Mouse (Mus musculus) heart, adult 2 months (tissue): ENCODE measurements around the gene Pik3r2. TPM values are rescaled to one million over a fixed set of nuclear protein-coding genes. Genes with fewer than 3 reads are reported as not detected.
A peak's percentile ranks its signal among the peaks of the same experiment; 100 is the strongest.

ENCODE experiments used
- DNase-seq, 2 experiments: peaks; one replicate each; pipeline ENCODE4 v3.0.0; 2021
- H3K27ac ChIP-seq: fragments of 200-600 bp; 2 replicates; pipeline ENCODE4 v1.8.1; 2022
- H3K27me3 ChIP-seq: fragments of 200-500 bp; 2 replicates; pipeline ENCODE4 v1.6.1; 2012; ENCODE audit warnings: mild to moderate bottlenecking, low read length, inconsistent platforms, mixed read lengths; ENCODE audit not compliant: control insufficient read depth, insufficient read depth
- H3K36me3 ChIP-seq: fragments of 200-500 bp; 2 replicates; pipeline ENCODE4 v1.6.1; 2012; ENCODE audit warnings: low read length, inconsistent platforms; ENCODE audit not compliant: control insufficient read depth, insufficient read depth
- H3K4me1 ChIP-seq: fragments of 200-500 bp; 2 replicates; pipeline ENCODE4 v1.6.1; 2011; ENCODE audit warnings: low read length; ENCODE audit not compliant: control insufficient read depth, insufficient read depth
- H3K4me3 ChIP-seq: fragments of 200-600 bp; 2 replicates; pipeline ENCODE4 v1.8.1; 2022
- H3K79me2 ChIP-seq: fragments of 200-500 bp; replicated peaks from 2 replicates; pipeline ENCODE4 v1.6.1; 2012; ENCODE audit warnings: mild to moderate bottlenecking, inconsistent platforms, low read length, moderate library complexity, mixed read lengths; ENCODE audit not compliant: control insufficient read depth, insufficient read depth
- H3K9ac ChIP-seq: fragments of 200-500 bp; 2 replicates; pipeline ENCODE4 v1.6.1; 2012; ENCODE audit warnings: low read depth, mild to moderate bottlenecking, control low read depth, inconsistent platforms, low read length, mixed read lengths
- CTCF ChIP-seq: fragments of 200-600 bp; IDR thresholded peaks from 2 replicates; pipeline ENCODE4 v1.8.1; 2022; ENCODE audit warnings: antibody characterized with exemption, mild to moderate bottlenecking, moderate library complexity
- EP300 ChIP-seq: fragments of 200-500 bp; IDR thresholded peaks from 2 replicates; pipeline ENCODE4 v1.6.1; 2011; ENCODE audit warnings: low read depth, low read length, control low read depth; ENCODE audit not compliant: insufficient read depth
- POLR2A ChIP-seq: fragments of 200-500 bp; IDR thresholded peaks from 2 replicates; pipeline ENCODE4 v1.6.1; 2011; ENCODE audit warnings: mild to moderate bottlenecking, low read depth, low read length, control low read depth; ENCODE audit not compliant: insufficient read depth
- WGBS: fragments of 180-500 bp; shearing (Covaris S2); methylation state at CpG from one replicate; pipeline ENCODE4 v1.1.7; 2018; 5-methylcytosine and 5-hydroxymethylcytosine counted together
- intact Hi-C: fragments of 180-260 bp; cut with DNase I; formaldehyde crosslinking; loops from one replicate; pipeline ENCODE4 v1.15.1; 2025
- polyA plus RNA-seq: library from polyadenylated mRNA; depleted of rRNA; stranded (reverse); fragments of >200 nt; gene quantifications from 2 replicates; pipeline ENCODE4 v1.2.3, GENCODE M21; 2012
- total RNA-seq, 2 experiments: library from RNA; stranded (reverse); gene quantifications; 2 replicates each; pipeline ENCODE4 v1.2.3; 2021

Gene Pik3r2
- total and polyA plus RNA-seq, 3 experiments, result 22.0 to 45.5 (median 22.4) TPM

DNA sequence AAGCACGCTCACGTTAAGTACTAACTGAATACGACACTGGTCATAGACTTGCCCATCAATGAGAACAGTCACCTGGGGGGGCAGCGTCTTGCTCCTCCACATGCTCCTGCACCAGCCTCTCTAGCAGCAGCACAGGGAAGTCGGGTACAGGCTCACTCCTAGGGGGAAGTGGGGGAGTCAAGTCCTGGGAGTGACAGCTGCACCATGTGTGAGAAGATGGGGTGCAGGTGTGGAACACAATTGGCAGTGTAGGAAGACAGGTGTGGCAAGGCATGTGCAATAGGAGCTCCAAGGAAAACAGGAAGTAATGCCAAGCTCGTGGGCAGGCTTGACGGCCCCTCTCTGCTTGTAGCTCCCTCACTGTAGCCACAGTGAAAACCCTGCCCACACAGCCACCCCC, 5.3 kb downstream of the Pik3r2 start:
- TF ChIP-seq CTCF (no peak), EP300 (no peak), POLR2A (no peak)
- Histone ChIP-seq H3K9ac (no peak overlapping the region), H3K4me1 (peaks cover 11% of the 10 kb centered on the region), H3K36me3 (no peaks in the 10 kb centered on the region), H3K27ac (no peak overlapping the region), H3K4me3 (no peak overlapping the region), H3K79me2 (no peaks in the 10 kb centered on the region; the same call in none of the 2 replicates), H3K27me3 (no peaks in the 10 kb centered on the region)
- intact Hi-C loops, result loop anchor here (10.0 kb wide), 1 partner anchor 246 kb away; the partner anchor contains the start of genes Fkbp8 and Kxd1
- 86% methylated on average over 7 of the region's 7 CpGs for WGBS
- no peak for DNase-seq

DNA sequence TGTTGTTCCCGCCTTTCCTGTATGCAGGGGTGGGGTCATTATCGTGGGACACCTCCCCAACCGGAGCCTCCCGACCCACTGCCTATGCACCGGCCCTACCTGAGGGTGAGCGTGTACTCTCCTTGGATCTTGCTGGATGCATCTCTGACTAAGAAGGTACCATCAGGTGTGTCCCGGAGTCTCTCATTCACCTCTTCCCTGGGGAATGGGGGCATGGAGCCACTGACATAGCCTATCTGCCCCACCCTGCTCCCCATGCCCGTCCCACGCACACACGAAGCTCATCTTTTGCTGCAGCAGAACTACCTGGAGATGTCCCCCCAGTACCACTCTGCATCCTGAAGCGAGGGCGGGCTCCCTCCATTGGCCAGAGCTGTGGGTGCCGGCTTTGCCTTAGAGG, 5.8 kb downstream of the Pik3r2 start:
- WGBS, result 94% methylated on average over 13 of the region's 13 CpGs
- Histone ChIP-seq H3K27ac (no peak overlapping the region), H3K4me3 (no peak overlapping the region), H3K27me3 (no peaks in the 10 kb centered on the region), H3K79me2 (no peaks in the 10 kb centered on the region; the same call in none of the 2 replicates), H3K36me3 (no peaks in the 10 kb centered on the region), H3K4me1 (peaks cover 13% of the 10 kb centered on the region), H3K9ac (no peak overlapping the region)
- DNase-seq, result no peak
- TF ChIP-seq CTCF (no peak), EP300 (no peak), POLR2A (no peak)
- intact Hi-C loops, result loop anchor here (10.0 kb wide), 1 partner anchor 246 kb away; the partner anchor contains the start of genes Fkbp8 and Kxd1

DNA sequence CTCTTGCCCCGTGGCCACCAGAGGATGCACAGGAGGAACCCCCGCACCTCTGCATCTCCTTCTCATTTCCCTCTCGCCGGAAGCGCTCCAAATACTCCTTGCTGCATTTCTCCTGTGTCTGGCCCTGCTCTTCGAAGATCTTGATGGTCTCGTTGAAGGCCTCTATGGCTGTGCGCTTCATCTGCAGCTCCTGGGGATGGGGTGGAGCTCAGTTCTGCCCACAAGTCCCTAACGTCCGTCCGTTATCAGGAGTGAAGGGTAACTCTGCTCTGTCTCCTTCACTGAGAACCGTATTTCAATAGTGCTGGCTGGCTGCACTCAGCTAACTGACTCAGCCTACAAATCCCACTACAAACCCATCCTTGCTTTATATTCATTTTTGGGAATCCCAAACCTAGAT, 6.7 kb downstream of the Pik3r2 start:
- TF ChIP-seq EP300, result no peak
- no peak for TF ChIP-seq CTCF
- no peak for DNase-seq
- intact Hi-C loops, result loop anchor here (1.0 to 10.0 kb wide), 2 partner anchors 50 to 245 kb away; partner anchors contain the start of genes Fkbp8 and Kxd1
- H3K36me3 ChIP-seq, result no peaks in the 10 kb centered on the region
- peaks cover 11% of the 10 kb centered on the region for H3K4me1 ChIP-seq
- no peaks in the 10 kb centered on the region; the same call in 1 of the 2 replicates for H3K79me2 ChIP-seq
- no peak overlapping the region for H3K27ac ChIP-seq
- H3K9ac ChIP-seq, result no peak overlapping the region
- no peak overlapping the region for H3K4me3 ChIP-seq
- WGBS, result 81% methylated on average over 12 of the region's 12 CpGs
- no peaks in the 10 kb centered on the region for H3K27me3 ChIP-seq

DNA sequence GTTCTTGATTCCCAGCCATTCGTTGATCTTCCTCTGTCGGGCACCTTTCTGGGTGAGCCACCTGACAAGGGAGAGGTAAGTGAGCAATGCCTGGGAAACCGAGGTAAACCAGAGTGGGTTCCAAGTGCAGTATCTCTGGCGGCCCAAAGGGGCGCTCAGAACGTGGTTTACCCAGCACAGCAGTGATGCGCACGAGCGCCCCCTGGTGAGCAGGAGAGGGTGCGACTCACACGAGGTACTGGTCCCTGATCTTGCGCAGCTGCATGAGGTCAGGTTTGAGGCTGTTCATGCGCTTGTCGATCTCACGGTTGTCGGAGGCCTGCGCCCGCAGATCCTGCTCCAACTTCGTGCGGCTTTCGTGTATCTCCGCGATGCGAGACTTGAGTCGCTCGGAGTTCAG, 7.2 kb downstream of the Pik3r2 start:
- peak; percentile 93 to 94 for DNase-seq
- 12% methylated on average over 26 of the region's 26 CpGs for WGBS
- Histone ChIP-seq H3K27ac (no peak overlapping the region), H3K4me1 (peaks cover 10% of the 10 kb centered on the region), H3K36me3 (no peaks in the 10 kb centered on the region), H3K4me3 (no peak overlapping the region), H3K9ac (no peak overlapping the region), H3K79me2 (no peaks in the 10 kb centered on the region; the same call in 1 of the 2 replicates), H3K27me3 (no peaks in the 10 kb centered on the region)
- no peak for TF ChIP-seq POLR2A
- TF ChIP-seq EP300, result peak; percentile 92; the same call in 1 of the 2 replicates
- intact Hi-C loops, result loop anchor here (1.0 kb wide), 1 partner anchor 49 kb away; no protein-coding TSS in a partner anchor

DNA sequence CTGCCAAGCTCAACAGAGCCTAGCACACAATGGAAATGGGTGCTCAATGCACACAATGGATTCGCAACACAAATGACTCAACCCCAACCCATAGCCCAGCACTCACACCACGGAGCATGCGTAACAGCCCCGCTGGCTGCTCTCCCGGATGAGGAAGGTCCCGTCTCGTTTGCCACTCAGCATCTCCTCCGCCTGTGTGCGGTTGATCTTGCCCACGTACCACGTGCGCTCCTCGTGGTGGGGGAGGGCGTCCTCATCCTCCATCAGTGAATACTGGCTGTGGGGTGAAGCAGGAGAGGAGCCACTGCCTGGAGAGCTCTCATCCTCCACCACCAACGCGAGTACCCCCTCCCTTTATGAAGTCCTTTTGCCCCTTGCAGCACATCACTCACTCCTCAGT, 7.6 kb downstream of the Pik3r2 start:
- peak; percentile 54 to 58 for DNase-seq
- 84% methylated on average over 16 of the region's 16 CpGs for WGBS
- peaks cover 6% of the 10 kb centered on the region for H3K4me1 ChIP-seq
- H3K9ac ChIP-seq, result no peak overlapping the region
- no peak for TF ChIP-seq CTCF
- no peaks in the 10 kb centered on the region for H3K36me3 ChIP-seq
- no peaks in the 10 kb centered on the region; the same call in 1 of the 2 replicates for H3K79me2 ChIP-seq
- intact Hi-C loops, result loop anchor here (1.0 kb wide), 1 partner anchor 49 kb away; no protein-coding TSS in a partner anchor
- no peaks in the 10 kb centered on the region for H3K27me3 ChIP-seq
- no peak overlapping the region for H3K27ac ChIP-seq
- H3K4me3 ChIP-seq, result no peak overlapping the region

DNA sequence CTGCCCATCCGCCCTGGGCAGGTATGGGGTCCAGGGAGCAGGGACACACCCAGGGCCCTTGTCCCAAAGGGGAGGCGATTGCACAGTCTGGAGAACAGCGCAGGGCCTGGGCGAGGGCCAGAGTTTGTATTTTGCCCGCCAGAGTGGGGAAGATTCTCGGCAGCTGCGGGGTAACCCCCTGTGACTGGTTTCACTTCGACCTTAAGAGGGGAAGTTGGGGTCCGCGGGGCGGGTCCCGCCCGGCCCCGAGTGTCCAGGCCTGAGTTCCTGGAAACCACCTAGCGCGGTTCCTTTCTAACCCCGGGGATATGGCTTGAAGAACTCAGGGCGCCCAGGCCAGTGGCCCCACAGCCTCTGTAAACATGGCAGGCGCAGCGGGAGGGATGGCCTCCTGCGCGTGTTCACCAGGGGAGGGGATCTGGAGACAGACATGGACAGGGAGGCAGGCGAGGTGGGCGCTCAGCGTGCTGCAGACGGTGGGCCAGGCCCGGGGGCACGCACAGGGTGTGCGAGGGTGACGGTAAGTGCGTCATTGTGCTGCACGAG, 8.2 kb downstream of the Pik3r2 start:
- intact Hi-C loops, result no loop called here
- no peak overlapping the region for H3K9ac ChIP-seq
- no peaks in the 10 kb centered on the region for H3K27me3 ChIP-seq
- peaks cover 6% of the 10 kb centered on the region for H3K4me1 ChIP-seq
- DNase-seq, result peak; percentile 47 to 74
- no peak for TF ChIP-seq CTCF
- no peak for TF ChIP-seq EP300
- TF ChIP-seq POLR2A, result no peak
- H3K79me2 ChIP-seq, result no peaks in the 10 kb centered on the region; the same call in 1 of the 2 replicates
- H3K36me3 ChIP-seq, result no peaks in the 10 kb centered on the region
- 90% methylated on average over 32 of the region's 32 CpGs for WGBS
- no peak overlapping the region for H3K4me3 ChIP-seq
- no peak overlapping the region for H3K27ac ChIP-seq
